Mouse (Mus musculus) left cerebral cortex, postnatal 25 days (tissue): ENCODE results near the gene Gstp3. TPM values are rescaled to one million over a fixed set of nuclear protein-coding genes. Genes with fewer than 3 reads are reported as not detected.
"Not testable (repeated sequence)": the region's sequence is repeated elsewhere in the genome, so short reads cannot be mapped to it uniquely, and the experiment has no call there.

Experiments used
- DNase-seq, 2 experiments: peaks; one replicate each; pipeline ENCODE4 v3.0.0; 2022; ENCODE audit warnings: low spot score in 2 of 2, mixed read lengths in 1 of 2
- intact Hi-C: fragments of 180-260 bp; cut with DNase I; formaldehyde crosslinking; loops from one replicate; pipeline ENCODE4 v1.15.1; 2025
- total RNA-seq, 2 experiments: library from RNA; stranded (reverse); gene quantifications; 2 replicates each; pipeline ENCODE4 v1.2.3; 2021

Gstp3 gene
- total RNA-seq, 2 experiments from 2014 or later, result not detected

- DNase-seq, intact Hi-C loops: not testable (repeated sequence)
Observed at GRCm38 (mm10) chr19:4049069-4049468, 10.3 kb downstream of the Gstp3 start.

- intact Hi-C loops, result loop anchor here (1.0 to 2.0 kb wide), 2 partner anchors 29 to 49 kb away; partner anchors contain the start of gene Cdk2ap2
- peak; percentile 54 to 64 for DNase-seq
Observed at GRCm38 (mm10) chr19:4047859-4048258, 11.5 kb downstream of the Gstp3 start.

GRCm38 (mm10) chr19:4046866-4047254 lies 12.5 kb downstream of the Gstp3 start:
- intact Hi-C loops, result loop anchor here (2.0 kb wide), 1 partner anchor 50 kb away; the partner anchor contains the start of gene Cdk2ap2
- no peak for DNase-seq

GRCm38 (mm10) chr19:4045966-4046865 lies 13.2 kb downstream of the Gstp3 start, which contains the start of gene Gstp2:
Gene Gstp2 (minus strand): TSS chr19:4046023.
- peak; percentile 81 to 94 for DNase-seq
- intact Hi-C loops, result loop anchor here (2.0 kb wide), 1 partner anchor 51 kb away; the partner anchor contains the start of gene Cdk2ap2

GRCm38 (mm10) chr19:4044109-4044508 lies 15.3 kb downstream of the Gstp3 start:
- DNase-seq, intact Hi-C loops: not testable (repeated sequence)

- no peak for DNase-seq
Observed at GRCm38 (mm10) chr19:4042124-4042523, 17.2 kb downstream of the Gstp3 start.

GRCm38 (mm10) chr19:4041500-4041899 lies 17.9 kb downstream of the Gstp3 start:
- not testable (repeated sequence) for DNase-seq

More at GRCm38 (mm10) chr19:4042124-4042523, 17.2 kb downstream of the Gstp3 start:
- intact Hi-C loops, result no loop called here

GRCm38 (mm10) chr19:4040941-4041340 lies 18.4 kb downstream of the Gstp3 start:
- DNase-seq, intact Hi-C loops: not testable (repeated sequence)

More at GRCm38 (mm10) chr19:4041500-4041899, 17.9 kb downstream of the Gstp3 start:
- intact Hi-C loops, result not testable (repeated sequence)

GRCm38 (mm10) chr19:4037788-4038232 lies 21.6 kb downstream of the Gstp3 start, which contains the start of gene Gstp1:
Gene Gstp1 (minus strand): TSS chr19:4037985.
- intact Hi-C loops, result no loop called here
- DNase-seq, result peak; percentile 86 to 91

GRCm38 (mm10) chr19:4037154-4037787 lies 22.1 kb downstream of the Gstp3 start:
- DNase-seq, intact Hi-C loops: not testable (repeated sequence)

GRCm38 (mm10) chr19:4036327-4037045 lies 22.9 kb downstream of the Gstp3 start:
- no peak for DNase-seq
- intact Hi-C loops, result no loop called here

GRCm38 (mm10) chr19:4033742-4034141 lies 25.6 kb downstream of the Gstp3 start:
- DNase-seq, result no peak
- intact Hi-C loops, result no loop called here

GRCm38 (mm10) chr19:4033298-4033697 lies 26.1 kb downstream of the Gstp3 start:
- DNase-seq, result no peak
- intact Hi-C loops, result no loop called here

- DNase-seq, result no peak
- intact Hi-C loops, result no loop called here
Observed at GRCm38 (mm10) chr19:4032668-4033067, 26.7 kb downstream of the Gstp3 start.

GRCm38 (mm10) chr19:4027576-4027975 lies 31.8 kb downstream of the Gstp3 start:
- intact Hi-C loops, result loop anchor here (5.0 kb wide), 1 partner anchor 60 kb away; no protein-coding TSS in a partner anchor
- no peak for DNase-seq

- intact Hi-C loops, result no loop called here
- no peak for DNase-seq
Observed at GRCm38 (mm10) chr19:4023185-4023584, 36.2 kb downstream of the Gstp3 start.

- intact Hi-C loops, result loop anchor here (1.0 to 10.0 kb wide), 5 partner anchors 29 to 286 kb away; partner anchors contain the start of gene Grk2
Observed at GRCm38 (mm10) chr19:4018743-4019583, 40.4 kb downstream of the Gstp3 start.

GRCm38 (mm10) chr19:4017921-4018587 lies 41.3 kb downstream of the Gstp3 start:
- DNase-seq, result no peak
- intact Hi-C loops, result loop anchor here (2.0 to 10.0 kb wide), 4 partner anchors 74 to 287 kb away; partner anchors contain the start of gene Grk2

More at GRCm38 (mm10) chr19:4018743-4019583, 40.4 kb downstream of the Gstp3 start:
- DNase-seq, result peak; percentile 77 to 88
